Mouse (Mus musculus) left cerebral cortex, postnatal 14 days (tissue): ENCODE measurements at regions not wholly inside any gene's neighbourhood (a gene's known extent, or its start where the extent isn't known, plus 50 kb on each side); places are given as distances from the start of the nearest gene placed in this dataset.

Source experiments
- DNase-seq, 2 experiments: peaks; one replicate each; pipeline ENCODE4 v3.0.0; 2021 to 2022; ENCODE audit warnings: low spot score in 2 of 2, mixed read lengths in 1 of 2
- intact Hi-C: fragments of 180-260 bp; cut with DNase I; formaldehyde crosslinking; loops from one replicate; pipeline ENCODE4 v1.15.1; 2025

GRCm38 (mm10) chr5:39557376-39558001, 197.8 kb downstream of the Hs3st1 start:
- DNase-seq: no peak
- intact Hi-C loops: no loop called here

DNA sequence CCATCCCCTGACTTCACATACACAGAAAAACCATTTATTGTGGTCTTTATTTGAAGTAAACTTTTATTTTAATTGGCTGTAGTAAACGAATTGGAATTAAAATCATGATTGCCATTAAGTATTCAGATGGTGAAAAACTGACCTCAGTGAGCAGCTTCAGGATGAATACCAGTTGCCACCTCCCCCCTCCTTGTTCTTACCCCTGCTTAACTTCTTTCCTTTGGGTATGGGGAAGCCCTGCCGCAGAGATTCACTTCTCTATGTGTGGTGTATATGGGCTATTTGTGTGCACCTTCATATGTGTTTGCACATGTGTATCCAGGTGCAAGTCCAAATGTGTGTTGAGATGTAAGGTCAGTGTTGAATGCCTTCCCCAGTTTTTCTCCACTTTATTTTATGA, 218.2 kb downstream of the Hs3st1 start:
- intact Hi-C loops: no loop called here
- DNase-seq: no peak

GRCm38 (mm10) chr5:39536351-39536750, 218.9 kb downstream of the Hs3st1 start:
- intact Hi-C loops: no loop called here
- no peak for DNase-seq

DNA sequence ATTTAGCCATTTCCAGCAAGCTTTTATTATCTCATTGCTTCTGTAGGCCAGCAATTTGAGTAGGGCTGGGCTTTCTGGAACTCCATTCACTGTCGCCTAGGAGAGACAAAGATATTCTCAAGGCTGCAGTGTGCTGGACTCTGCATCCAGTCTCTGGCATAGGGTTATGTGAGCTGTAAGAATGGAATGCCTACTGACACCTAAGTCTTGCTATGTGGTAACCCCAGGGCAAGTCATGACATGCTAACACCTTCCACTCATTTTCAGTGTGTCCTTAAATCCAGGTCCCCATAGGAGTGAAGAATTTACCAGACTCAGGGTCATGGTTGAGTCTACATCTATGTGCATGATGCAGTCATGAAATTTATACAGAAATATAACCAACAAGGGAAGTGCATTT, 245.0 kb downstream of the Hs3st1 start:
- DNase-seq: no peak
- intact Hi-C loops: no loop called here

DNA sequence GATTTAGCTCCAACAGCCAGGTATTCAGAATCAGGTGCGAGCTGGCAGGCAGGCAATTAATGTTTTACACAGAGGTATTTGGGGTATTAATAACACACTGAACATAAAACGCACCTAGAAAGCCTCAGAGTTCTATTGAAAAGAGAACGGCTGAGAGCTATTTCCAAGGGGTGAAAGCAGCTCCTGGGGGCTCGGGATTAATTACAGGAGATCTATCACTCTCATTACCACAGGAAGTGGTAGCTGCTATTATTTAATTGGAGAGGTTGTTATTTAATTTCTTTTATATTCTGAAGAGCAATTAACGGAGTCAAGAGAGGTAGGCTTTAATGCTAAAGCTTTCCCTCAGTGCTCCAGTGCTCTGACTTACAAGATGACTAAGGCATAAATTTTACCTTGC, 272.5 kb downstream of the Hs3st1 start:
- intact Hi-C loops: no loop called here
- DNase-seq: no peak

DNA sequence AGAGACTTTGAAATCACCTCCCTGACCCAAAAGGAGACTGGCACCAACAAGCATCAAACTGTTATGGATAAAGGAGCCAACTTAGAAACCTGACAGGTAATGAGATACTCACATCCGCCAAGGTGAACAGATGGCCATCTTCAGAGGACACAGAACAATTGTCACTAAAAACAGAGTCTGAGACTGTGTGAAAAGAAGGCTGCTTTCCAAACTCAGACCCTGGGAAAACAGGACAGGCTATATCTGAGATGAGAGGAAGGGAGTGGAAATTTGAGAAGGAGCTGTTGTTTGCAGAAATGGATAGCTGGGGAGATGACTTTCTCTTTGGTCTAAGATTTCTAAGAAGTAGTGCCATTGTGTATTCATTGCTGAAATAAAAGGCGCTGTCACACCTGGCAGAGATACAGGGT, 297.2 kb downstream of the Hs3st1 start:
- intact Hi-C loops: no loop called here

DNA sequence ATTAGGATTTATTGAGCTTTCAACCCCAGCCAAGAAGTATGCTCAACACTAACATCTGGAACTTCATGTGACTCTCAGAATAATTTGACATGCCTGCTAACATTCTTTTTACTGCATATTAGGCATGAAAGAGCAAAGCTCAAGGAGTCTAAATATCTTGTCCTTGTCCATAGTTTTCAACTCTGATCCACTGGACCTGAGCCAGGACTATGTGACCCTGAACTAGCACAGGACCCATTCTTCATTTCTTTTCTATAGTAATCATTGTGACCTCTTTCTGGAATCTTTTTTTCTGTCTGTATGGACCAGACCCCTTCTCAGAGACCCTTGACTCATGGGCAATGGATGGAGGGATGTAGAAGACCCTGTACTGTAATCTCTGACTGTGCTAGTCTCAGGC, 301.6 kb downstream of the Hs3st1 start:
- intact Hi-C loops: no loop called here
- no peak for DNase-seq

More for the DNA sequence above, 297.2 kb downstream of the Hs3st1 start:
- no peak for DNase-seq

DNA sequence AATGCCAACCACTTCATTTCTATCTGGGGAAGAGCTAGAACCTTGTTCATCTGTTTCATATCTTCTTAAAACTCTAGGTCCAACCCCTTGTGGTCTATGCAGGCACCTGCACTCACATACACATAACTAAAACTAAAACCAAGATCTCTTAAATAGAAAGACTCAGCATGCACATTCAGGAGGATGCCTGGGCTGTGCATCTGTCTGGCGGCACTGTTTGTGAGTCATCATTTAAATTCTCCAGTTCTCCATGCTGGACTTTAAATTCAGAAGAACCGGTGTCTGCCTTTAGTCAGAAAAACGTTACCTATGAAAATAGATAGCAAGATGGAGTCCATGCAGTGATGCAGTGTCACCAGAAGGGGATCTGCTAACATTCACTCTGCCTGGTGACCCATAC, 314.5 kb downstream of the Hs3st1 start:
- DNase-seq: no peak
- intact Hi-C loops: no loop called here

- intact Hi-C loops: no loop called here
Measured at GRCm38 (mm10) chr5:39437463-39438201, 317.6 kb downstream of the Hs3st1 start.

DNA sequence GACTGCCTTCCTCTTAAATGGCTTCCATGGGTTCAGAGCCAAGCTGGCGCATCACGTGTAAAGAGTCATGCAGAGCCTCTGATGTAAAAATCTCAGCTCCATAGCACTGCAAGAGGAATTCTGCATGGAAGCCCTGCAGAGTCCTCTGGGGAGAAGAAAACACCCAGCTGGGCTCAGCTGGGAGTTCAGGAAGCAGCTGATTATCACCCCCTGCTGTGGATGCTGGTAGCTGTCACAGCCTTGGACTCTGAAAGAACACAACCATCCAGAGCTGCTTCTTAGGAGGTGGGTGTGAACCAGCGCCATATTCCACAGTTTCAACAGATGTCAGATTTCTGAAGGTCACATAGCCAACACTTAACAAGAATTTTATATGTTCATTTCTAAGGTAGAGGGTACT, 329.2 kb downstream of the Hs3st1 start:
- no peak for DNase-seq
- intact Hi-C loops: no loop called here

More at GRCm38 (mm10) chr5:39437463-39438201, 317.6 kb downstream of the Hs3st1 start:
- DNase-seq: no peak

GRCm38 (mm10) chr5:39423720-39424119, 331.6 kb downstream of the Hs3st1 start:
- no peak for DNase-seq
- intact Hi-C loops: no loop called here

- no peak for DNase-seq
- intact Hi-C loops: no loop called here
Measured at GRCm38 (mm10) chr5:39418795-39419194, 336.5 kb downstream of the Hs3st1 start.

GRCm38 (mm10) chr5:39417845-39418154, 337.5 kb downstream of the Hs3st1 start:
- intact Hi-C loops: no loop called here

DNA sequence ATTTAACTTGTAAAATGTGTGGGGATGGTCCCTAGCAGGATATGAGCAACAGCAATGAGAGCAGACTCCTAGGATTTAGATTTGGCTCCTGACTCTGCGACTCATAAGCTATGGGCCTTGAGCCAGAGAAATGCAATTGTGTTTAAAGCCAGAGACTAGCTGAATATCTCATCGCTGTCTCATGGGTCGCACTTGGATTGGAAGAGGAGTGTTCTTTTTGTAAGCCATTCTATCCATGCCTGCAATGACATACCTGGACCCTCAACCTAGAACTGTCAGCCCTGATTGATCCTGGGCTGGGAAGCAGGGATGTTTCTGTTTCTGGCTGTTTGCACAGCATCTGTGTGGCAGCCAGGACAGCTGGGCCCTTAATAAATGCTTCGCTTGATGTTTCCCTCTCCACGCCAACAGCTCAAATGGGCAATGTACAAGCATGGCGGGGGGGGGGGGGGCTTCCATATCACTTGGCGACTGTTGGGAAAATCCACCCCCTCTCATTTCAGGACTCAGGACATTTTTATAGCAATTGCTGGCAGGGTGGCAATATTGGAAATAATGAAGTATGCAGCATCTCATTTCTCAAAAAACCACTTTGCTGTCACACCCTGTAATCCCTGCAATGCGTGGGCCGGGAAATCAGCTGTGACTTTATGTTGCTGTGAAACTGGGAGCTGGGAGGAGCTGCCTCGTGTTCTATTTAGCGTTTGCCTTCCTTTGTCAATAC, 338.0 kb downstream of the Hs3st1 start:
- intact Hi-C loops: no loop called here
- peak; percentile 62 to 67 for DNase-seq

More at GRCm38 (mm10) chr5:39417845-39418154, 337.5 kb downstream of the Hs3st1 start:
- no peak for DNase-seq

GRCm38 (mm10) chr5:39416597-39417023, 338.7 kb downstream of the Hs3st1 start:
- intact Hi-C loops: no loop called here
- no peak for DNase-seq

GRCm38 (mm10) chr5:39412756-39413155, 342.5 kb downstream of the Hs3st1 start:
- no peak for DNase-seq
- intact Hi-C loops: no loop called here

DNA sequence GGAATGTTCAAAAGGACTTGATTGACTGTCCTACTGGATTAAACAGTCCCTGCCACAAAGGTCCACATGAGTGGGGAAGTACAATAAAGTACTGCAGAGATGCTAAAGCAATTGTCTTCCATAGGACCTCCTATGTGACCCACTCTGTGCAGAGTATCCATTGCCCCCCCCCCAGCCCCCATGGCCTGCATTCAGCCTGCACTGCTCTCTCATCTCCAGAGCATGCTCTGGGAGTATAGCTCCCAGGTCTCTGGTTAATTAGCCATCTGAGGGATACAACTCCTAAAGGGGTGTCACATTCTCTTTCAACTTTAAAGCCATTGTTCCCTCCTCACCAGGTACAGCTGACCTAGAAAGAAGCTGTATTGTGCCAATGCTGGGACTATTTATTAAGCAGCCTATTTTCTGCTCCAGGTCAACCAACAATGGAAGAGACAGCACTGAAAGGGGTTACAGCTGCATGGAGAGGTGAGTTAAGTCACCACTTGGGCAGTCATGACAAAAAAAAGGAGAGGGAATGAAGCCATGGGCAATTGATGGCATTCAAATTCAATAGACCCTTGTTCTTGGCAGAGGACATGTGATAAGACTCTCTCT, 364.8 kb downstream of the Hs3st1 start:
- intact Hi-C loops: no loop called here

DNA sequence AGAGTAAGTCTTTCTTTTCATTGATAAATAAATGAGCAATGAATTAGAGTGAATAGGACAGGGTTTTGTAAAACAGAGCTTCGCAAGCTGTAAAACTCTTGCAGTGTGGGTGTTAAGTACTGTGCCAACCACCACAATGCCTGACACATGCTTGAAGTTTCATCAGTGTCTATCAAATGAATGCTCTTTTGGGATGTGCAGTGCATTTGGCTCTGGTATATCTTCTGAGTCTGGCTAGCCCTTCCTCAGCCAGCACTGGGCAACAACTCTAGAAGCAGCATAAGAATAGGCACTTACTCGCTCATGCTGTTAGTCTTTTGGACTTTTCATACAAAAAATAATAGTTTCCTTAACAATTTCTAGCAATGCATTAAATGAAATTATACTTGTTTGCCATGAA, 370.9 kb downstream of the Hs3st1 start:
- DNase-seq: no peak
- intact Hi-C loops: no loop called here

More for the DNA sequence above, 364.8 kb downstream of the Hs3st1 start:
- DNase-seq: no peak

- no peak for DNase-seq
- intact Hi-C loops: no loop called here
Measured at GRCm38 (mm10) chr5:39374199-39374598, 381.1 kb downstream of the Hs3st1 start.

GRCm38 (mm10) chr5:39348680-39349079, 406.6 kb downstream of the Hs3st1 start:
- DNase-seq: peak; percentile 38 to 46
- intact Hi-C loops: no loop called here
